Mouse (Mus musculus) lung, postnatal 0 days (tissue): Measurements from ENCODE around the gene Olfr992.

Experiments
- CTCF ChIP-seq: IDR thresholded peaks from 2 replicates; pipeline ENCODE4 v1.5.1; 2016; ENCODE audit warnings: antibody characterized with exemption, mild to moderate bottlenecking
- EP300 ChIP-seq: IDR thresholded peaks from 2 replicates; pipeline ENCODE4 v1.6.1; 2016; ENCODE audit warnings: antibody characterized with exemption, mild to moderate bottlenecking, control low read depth

DNA sequence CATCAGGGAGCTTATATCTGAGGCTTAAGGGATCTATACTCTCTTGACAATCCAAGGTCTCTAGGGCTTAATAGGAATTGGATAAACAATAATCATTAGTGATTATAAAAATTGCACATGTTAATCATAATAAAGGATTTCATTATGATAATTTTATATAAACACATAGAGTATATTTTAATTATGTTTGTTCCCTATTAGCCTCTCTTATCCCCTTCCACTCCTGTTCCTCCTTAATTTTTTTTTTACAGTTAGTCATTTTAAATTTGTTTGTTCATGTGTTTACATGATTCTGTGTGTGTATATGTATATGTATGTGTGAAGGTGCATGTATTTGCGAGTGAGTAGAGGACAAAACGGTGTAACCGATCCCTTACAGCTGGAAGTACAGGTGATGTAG is 27.1 kb upstream of the Olfr992 start, which contains the start of gene Olfr994:
- no peak for TF ChIP-seq CTCF
- TF ChIP-seq EP300, result no peak
